Mouse (Mus musculus): ENCODE data around the gene Elmo2. TPM values are rescaled to one million over a fixed set of nuclear protein-coding genes. Genes with fewer than 3 reads are reported as not detected.

Elmo2 gene
- 45.2 TPM for polyA plus RNA-seq (2021)

DNA sequence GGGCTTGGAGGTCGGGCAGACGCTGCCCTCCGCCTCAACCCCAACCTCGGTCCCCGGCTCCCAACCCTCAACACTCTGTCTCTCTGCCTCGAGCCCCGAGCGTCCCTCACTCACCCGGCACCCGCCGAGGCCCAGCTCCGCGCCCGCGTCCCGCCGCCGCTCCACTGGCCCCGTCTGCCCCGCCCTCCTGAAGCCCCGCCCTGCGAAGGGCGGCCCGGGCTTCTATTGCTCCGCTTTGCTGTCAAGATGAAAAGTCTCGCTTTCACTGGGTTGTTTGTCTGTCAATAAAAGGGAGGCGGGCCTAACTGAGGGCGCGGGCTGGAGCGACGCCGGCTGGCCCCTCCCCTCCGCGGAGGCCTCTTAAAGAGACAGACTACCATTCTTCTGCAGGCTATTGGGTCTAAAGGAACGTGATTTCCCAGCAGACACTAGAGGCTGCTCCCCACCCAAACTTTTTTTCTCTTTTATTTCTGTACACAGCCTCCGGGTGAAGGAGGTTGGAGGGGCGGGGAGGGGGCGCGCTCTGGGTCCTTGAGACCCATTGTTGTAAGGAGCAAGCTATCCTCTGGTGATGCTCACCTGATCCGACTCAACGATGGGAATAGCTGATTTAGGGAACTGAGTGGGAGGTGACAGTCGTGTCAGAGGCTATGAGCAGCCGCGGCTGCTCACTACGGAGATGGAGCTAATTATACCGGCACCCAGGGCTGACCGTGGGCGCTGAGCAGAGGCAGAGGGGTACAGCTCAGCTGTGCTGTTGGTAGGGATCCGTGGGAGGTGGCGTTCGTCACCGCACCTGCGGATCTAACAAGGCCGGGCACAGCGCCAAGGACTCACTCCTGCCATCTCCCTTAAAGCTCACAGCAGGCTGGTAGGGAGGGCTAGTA, at the start of gene Elmo2:
Gene Elmo2, minus strand, starts transcription at position 176 of the 887 bp plus-strand sequence.
- ChIA-PET CTCF (interaction anchor here (2.2 kb wide), 1 partner anchor 11 kb away, joined by 5 read pairs; no protein-coding TSS in a partner anchor), POLR2A (interaction anchor here (0.7 kb wide), 1 partner anchor 11 kb away, joined by 3 read pairs; no protein-coding TSS in a partner anchor)
- peaks cover 9% of the 10 kb centered on the region for H3K27me3 ChIP-seq
- DNase-seq (ENCODE audit: low read depth, low spot score) (peak; percentile 77), ATAC-seq (peak; percentile 97)
- TF ChIP-seq CTCF (IDR thresholded peaks at IDR 0.05): no peak
- in situ Hi-C loops (cut with MboI; ENCODE audit: low pct_unique_long_range_greater_than_20kb): no loop called here

DNA sequence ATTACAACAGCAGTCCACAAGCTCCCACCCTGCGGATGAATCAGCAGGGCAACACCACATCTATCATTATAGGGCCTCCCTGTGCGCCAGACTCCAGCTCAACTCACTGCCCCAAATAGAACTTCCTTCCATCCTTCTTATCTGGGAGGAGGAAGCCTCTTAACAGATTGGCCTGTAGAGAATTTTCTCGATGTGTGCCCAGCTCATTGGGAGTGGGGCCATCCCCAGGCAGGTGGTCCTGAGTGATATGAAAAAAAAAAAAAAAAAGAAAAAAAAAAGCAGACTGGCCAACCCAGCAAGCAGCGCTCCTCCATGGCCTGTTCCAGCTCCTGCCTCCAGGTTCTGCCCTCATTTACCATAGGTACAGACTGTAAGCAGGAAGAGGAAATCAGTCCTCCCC, 49.7 kb upstream of the Elmo2 start:
- TF ChIP-seq CTCF (IDR thresholded peaks at IDR 0.05): no peak
- DNase-seq (ENCODE audit: low read depth, low spot score): no peak
- POLR2A ChIA-PET: interaction anchor here (0.6 kb wide), 1 partner anchor 93 kb away, joined by 3 read pairs; no protein-coding TSS in a partner anchor
- no peaks in the 10 kb centered on the region for H3K27me3 ChIP-seq
- CTCF ChIA-PET: interaction anchor here (1.4 to 2.3 kb wide), 2 partner anchors 15 to 111 kb away, joined by 3 to 5 read pairs; no protein-coding TSS in a partner anchor
- in situ Hi-C loops (cut with MboI; ENCODE audit: low pct_unique_long_range_greater_than_20kb): no loop called here
- no peak for ATAC-seq

DNA sequence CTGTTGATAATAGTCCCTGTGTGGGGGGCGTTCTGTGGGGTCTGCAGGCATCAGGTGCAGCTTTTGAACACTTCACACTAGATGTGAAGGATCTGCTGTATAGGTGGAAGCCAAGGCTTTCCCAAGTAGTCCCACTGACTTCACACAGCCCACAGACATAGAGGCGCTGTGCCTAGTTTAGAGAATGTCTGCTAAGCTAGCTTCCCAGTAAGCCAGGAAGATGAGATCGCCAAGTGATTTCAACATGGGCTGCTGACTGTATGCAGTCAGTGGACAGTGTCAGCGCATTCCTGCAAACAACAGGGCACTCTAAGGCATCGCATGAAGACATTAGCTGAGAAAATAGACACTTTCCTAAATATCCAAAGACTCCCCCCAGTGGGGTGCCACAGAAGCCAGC, 49.2 kb upstream of the Elmo2 start:
- ChIA-PET CTCF (interaction anchor here (1.4 to 2.3 kb wide), 3 partner anchors 10 to 112 kb away, joined by 3 to 6 read pairs (median 5); no protein-coding TSS in a partner anchor), POLR2A (no interaction called here)
- no peak for TF ChIP-seq CTCF (IDR thresholded peaks at IDR 0.05)
- in situ Hi-C loops (cut with MboI; ENCODE audit: low pct_unique_long_range_greater_than_20kb): no loop called here
- H3K27me3 ChIP-seq: no peaks in the 10 kb centered on the region
- ATAC-seq: no peak
- DNase-seq (ENCODE audit: low read depth, low spot score): no peak

DNA sequence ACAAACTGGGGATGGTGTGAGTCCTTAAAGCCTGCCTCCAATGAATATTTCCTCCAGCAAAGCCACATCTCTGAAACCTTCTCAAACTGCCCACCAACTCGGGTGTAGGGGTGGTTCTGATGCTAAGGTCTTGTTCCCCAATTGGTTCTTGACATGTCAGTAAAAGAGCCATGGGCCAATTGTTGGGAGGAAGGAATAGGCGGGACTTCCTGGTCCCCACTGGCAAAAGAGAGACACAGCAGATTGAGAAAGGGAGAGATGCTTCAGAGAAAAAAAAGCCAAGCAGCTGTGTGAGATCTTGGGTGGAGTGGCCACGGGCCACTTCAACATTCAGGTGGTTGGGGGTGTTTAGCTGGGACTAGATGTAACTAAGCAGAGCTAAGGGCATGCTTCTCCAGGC, 44.8 kb upstream of the Elmo2 start:
- ATAC-seq (no peak), DNase-seq (ENCODE audit: low read depth, low spot score) (no peak)
- CTCF ChIA-PET: no interaction called here
- peaks cover 3% of the 10 kb centered on the region for H3K27me3 ChIP-seq
- in situ Hi-C loops (cut with MboI; ENCODE audit: low pct_unique_long_range_greater_than_20kb): no loop called here
- POLR2A ChIA-PET: no interaction called here
- no peak for TF ChIP-seq CTCF (IDR thresholded peaks at IDR 0.05)

DNA sequence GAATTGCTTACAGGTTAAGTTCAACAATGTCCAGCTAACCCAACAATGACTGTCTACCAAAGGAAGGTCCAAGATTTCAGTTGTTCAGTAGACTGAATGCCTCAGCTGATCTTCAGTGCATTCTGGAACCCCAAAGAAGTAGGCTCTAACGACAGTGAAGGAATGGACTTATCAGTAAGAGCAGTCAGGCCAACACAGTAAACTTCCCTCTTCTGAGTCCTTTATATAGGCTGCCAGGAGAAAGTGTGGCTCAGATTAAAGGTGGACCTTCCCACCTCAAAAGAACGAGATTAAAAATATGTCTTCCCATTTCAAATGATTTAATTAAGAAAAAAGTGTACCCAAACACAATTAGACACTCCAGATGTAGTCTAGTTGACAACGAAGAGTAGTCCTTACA, 44.1 kb upstream of the Elmo2 start:
- POLR2A ChIA-PET: no interaction called here
- H3K27me3 ChIP-seq: peaks cover 3% of the 10 kb centered on the region
- CTCF ChIA-PET: no interaction called here
- in situ Hi-C loops (cut with MboI; ENCODE audit: low pct_unique_long_range_greater_than_20kb): no loop called here
- TF ChIP-seq CTCF (IDR thresholded peaks at IDR 0.05): no peak
- no peak for ATAC-seq
- DNase-seq (ENCODE audit: low read depth, low spot score): no peak

DNA sequence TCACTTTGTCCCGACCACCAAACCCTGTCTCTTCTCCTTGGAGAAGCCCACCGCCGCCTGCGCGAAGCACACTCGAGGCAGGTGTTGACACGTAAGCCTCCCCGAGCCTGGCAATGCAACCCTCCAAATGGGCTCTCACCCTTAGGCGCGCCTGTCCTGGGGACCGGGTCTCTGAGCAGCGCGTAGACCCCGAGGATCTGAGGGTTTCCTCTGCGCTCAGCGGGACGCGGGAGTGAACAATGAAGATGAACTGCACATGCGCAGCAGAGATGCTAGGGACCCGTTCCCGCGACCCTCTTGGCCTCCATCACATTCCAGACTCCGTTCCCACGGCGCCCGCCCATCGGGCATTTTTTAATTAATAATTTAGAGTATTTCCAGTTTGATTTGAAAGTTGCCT, 42.2 kb upstream of the Elmo2 start, which contains the start of gene Zfp663:
Gene Zfp663, minus strand, starts transcription at position 234 of the 400 bp plus-strand sequence.
- no peak for DNase-seq (ENCODE audit: low read depth, low spot score)
- ChIA-PET POLR2A (no interaction called here), CTCF (no interaction called here)
- in situ Hi-C loops (cut with MboI; ENCODE audit: low pct_unique_long_range_greater_than_20kb): loop anchor here (10.0 kb wide), 1 partner anchor 414 kb away; no protein-coding TSS in a partner anchor
- no peak for TF ChIP-seq CTCF (IDR thresholded peaks at IDR 0.05)
- ATAC-seq: no peak
- peaks cover 3% of the 10 kb centered on the region for H3K27me3 ChIP-seq

DNA sequence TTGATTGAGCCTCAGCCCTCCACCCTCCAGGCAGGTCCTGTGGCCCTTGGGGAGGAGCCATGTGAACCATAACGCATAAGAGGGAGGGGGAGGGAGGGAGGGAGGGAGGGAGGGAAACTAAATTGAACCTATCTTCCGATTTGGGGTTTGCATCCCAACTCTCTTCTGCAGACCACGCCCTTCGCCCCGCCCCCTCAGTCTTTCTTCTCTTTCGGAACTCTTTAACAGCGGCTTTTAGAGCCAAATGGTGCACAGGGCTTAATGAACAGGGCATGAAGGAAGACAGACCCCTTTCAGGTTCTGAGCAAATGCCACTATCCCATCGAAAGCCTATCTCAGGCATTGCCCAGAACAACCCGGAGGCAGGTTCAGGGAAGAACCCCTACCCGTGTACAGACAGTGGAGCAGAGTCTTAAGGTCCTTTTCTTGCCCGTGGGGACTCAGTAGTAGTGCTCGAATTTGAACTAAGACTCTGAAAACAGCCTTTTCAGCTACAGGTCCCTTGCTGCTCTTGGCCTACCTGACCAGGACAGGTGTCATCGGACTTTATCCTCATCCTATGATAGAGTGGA, 41.7 kb upstream of the Elmo2 start:
- in situ Hi-C loops (cut with MboI; ENCODE audit: low pct_unique_long_range_greater_than_20kb): loop anchor here (10.0 kb wide), 1 partner anchor 413 kb away; no protein-coding TSS in a partner anchor
- H3K27me3 ChIP-seq: peaks cover 3% of the 10 kb centered on the region
- ATAC-seq (no peak), DNase-seq (ENCODE audit: low read depth, low spot score) (no peak)
- CTCF ChIA-PET: no interaction called here
- POLR2A ChIA-PET: no interaction called here
- no peak for TF ChIP-seq CTCF (IDR thresholded peaks at IDR 0.05)

DNA sequence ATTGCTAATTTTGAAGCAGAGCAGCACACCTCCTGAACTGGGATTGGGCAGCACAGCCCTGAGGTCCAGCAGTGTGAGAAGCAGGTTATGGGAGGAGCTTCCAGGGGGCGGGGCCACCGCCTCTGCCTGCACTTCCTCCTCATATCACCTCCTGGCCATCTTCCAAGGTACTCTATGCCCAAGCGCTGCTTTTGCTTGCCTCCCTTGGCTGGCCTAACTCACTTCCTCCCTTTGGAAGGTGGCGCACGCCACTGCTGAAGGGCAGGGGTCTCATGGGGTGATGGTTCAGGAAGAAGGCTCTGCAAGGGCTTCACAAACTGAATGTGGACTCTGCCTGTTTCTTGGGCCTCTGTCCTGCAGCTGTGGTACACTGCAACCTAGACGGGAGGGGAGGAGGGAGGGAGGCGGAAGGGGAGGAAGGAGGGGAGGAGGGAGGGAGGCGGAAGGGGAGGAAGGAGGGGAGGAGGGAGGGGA, 40.8 kb upstream of the Elmo2 start:
- no peak for DNase-seq (ENCODE audit: low read depth, low spot score)
- no peak for TF ChIP-seq CTCF (IDR thresholded peaks at IDR 0.05)
- in situ Hi-C loops (cut with MboI; ENCODE audit: low pct_unique_long_range_greater_than_20kb): loop anchor here (10.0 kb wide), 1 partner anchor 412 kb away; no protein-coding TSS in a partner anchor
- ATAC-seq: no peak
- H3K27me3 ChIP-seq: peaks cover 3% of the 10 kb centered on the region
- ChIA-PET POLR2A (no interaction called here), CTCF (no interaction called here)

DNA sequence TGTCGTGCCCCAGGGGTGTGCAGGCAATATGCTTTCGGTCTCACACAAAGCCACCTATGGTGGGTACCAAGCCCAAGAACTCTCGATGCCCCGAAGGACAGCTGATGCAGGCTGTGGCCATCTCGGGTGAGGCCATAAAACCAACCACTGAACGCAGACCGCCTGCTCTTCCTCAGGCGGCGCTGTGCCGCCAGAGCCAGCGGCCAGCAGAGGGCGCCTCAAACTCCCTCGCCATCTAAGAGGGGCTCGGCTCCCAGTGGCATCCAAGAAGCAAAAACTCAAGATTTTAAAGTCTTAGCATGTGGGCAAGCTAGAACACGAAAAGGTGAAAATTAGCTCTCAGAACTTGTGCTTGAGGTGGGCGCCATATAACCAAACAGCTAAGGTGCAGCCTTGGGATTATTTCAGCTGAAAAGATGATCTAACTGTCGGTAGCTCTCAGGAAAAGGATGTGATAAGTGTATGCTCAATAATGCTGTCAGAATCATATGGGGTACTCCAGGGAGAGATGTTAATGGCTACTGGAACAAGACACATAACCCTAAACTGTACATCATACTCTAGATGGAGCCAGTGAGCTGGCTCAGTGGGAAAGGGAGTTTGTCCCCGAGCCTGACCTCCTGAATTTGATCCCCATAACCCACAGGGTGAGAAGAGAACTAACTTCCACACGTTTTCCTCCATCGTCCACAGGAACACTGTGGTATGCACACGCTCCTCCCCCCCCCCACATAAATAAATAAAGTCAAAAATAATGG, 38.2 kb upstream of the Elmo2 start:
- TF ChIP-seq CTCF (IDR thresholded peaks at IDR 0.05): peak; percentile 99
- no peak for DNase-seq (ENCODE audit: low read depth, low spot score)
- ChIA-PET CTCF (interaction anchor here (0.9 to 2.8 kb wide), 10 partner anchors 10 to 293 kb away, joined by 3 to 11 read pairs (median 3); no protein-coding TSS in a partner anchor), POLR2A (no interaction called here)
- ATAC-seq: peak; percentile 40
- H3K27me3 ChIP-seq: peaks cover 3% of the 10 kb centered on the region
- in situ Hi-C loops (cut with MboI; ENCODE audit: low pct_unique_long_range_greater_than_20kb): loop anchor here (5.0 to 10.0 kb wide), 2 partner anchors 292 to 410 kb away; no protein-coding TSS in a partner anchor

DNA sequence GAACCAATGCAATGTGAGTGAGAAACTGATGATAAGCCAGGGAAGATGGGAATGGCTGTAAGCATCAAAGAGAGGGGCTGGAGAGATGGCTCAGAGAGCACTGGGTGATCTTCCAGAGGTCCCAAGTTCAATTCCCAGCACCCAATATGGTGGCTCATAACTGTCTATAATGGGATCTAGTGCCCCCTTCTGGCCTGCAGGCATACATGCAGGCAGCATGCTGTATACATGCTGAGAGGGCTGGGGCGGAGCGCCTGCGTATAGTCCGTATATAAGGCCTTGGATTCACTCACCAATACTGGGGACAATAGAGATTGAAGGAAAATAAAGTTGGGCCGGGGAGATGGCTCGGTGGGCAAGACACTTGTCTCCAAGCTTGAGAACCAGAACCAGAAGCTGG, 37.0 kb upstream of the Elmo2 start:
- ATAC-seq: no peak
- no peak for DNase-seq (ENCODE audit: low read depth, low spot score)
- POLR2A ChIA-PET: no interaction called here
- CTCF ChIA-PET: interaction anchor here (1.5 kb wide), 1 partner anchor 292 kb away, joined by 3 read pairs; no protein-coding TSS in a partner anchor
- TF ChIP-seq CTCF (IDR thresholded peaks at IDR 0.05): peak; percentile 24
- H3K27me3 ChIP-seq: peaks cover under 1% of the 10 kb centered on the region
- in situ Hi-C loops (cut with MboI; ENCODE audit: low pct_unique_long_range_greater_than_20kb): loop anchor here (5.0 to 10.0 kb wide), 2 partner anchors 291 to 408 kb away; no protein-coding TSS in a partner anchor
